Mouse (Mus musculus) lung, postnatal 0 days (tissue): Measurements from ENCODE around the gene Mgll.

Experiments used
- CTCF ChIP-seq: IDR thresholded peaks from 2 replicates; pipeline ENCODE4 v1.5.1; 2016; ENCODE audit warnings: antibody characterized with exemption, mild to moderate bottlenecking
- EP300 ChIP-seq: IDR thresholded peaks from 2 replicates; pipeline ENCODE4 v1.6.1; 2016; ENCODE audit warnings: antibody characterized with exemption, mild to moderate bottlenecking, control low read depth

GRCm38 (mm10) chr6:88743601-88744291 lies 19.5 kb downstream of the Mgll start:
- TF ChIP-seq CTCF (no peak), EP300 (no peak; the same call in 1 of the 2 replicates)
